Mouse (Mus musculus) gastrocnemius, postnatal 25 days (tissue): ENCODE results near the gene Cdhr4. TPM values are rescaled to one million over a fixed set of nuclear protein-coding genes. Genes with fewer than 3 reads are reported as not detected.
"Not testable (repeated sequence)": the region's sequence is repeated elsewhere in the genome, so short reads cannot be mapped to it uniquely, and the experiment has no call there.

Experiments used
- DNase-seq: peaks from one replicate; pipeline ENCODE4 v3.0.0; 2022
- total RNA-seq, 2 experiments: library from RNA; stranded (reverse); gene quantifications; 1 replicate in 1 of 2; 2 replicates in 1 of 2; pipeline ENCODE4 v1.2.3; 2021

The Cdhr4 gene
- total RNA-seq, 2 experiments from 2014 or later, result 0.43 to 0.48 TPM

DNA sequence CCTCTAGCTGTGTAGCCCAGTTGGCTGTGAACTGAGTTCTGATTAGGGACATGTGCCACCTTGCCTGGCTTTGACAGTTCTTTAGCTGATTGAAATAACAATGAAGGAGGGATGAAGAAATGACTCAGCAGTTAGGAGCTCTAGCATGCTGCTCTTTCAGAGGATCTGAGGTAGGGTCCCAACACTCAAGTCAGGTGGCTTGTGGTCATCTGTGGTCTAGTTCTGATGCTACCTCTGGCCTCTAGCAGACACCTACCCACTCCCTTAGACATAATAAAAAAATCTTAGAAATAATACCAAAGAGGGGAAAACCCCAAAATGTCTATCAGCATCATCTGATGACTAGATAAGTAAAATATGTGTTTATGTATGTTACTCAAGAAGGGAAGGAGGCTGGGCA is 18.1 kb downstream of the Cdhr4 start:
- DNase-seq, result no peak

DNA sequence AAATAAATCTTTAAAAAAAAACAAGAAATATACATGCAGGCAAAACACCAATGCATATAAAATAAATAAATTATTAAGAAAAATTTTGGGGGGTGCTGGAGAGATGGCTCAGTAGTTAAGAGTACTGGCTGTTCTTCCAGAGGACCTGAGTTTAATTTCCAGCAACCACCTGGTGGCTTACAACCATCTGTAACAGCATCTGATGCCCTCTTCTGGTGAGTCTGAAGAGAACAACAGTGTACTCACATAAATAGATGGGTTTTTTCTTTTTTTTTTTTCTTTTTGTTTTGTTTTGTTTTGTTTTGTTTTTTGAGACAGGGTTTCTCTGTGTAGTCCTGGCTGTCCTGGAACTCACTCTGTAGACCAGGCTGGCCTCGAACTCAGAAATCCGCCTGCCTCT is 21.3 kb downstream of the Cdhr4 start:
- DNase-seq, result not testable (repeated sequence)

GRCm38 (mm10) chr9:108017127-108017526 is 24.8 kb downstream of the Cdhr4 start:
- no peak for DNase-seq

- no peak for DNase-seq
These were observed 28.4 kb downstream of the Cdhr4 start for GRCm38 (mm10) chr9:108020741-108021140.

DNA sequence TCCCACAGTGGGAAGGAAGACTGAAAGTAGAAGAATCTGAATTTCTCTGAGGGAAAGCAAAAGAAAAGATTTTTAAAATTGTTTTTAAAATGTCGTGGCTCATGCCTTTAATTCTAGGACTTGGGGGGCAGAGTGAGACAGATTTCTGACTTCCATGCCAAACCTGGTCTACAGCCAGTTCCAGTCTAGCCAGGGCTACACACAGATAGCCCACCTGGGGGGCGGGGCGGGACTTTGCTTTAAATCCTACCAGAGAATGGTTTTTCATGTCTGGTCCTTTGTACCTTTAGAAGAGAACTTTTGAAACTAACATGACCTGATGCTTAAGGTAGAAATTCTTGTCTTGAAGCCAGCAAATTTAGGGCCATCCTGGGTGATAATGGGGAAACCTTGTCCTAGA is 30.9 kb downstream of the Cdhr4 start:
- DNase-seq, result no peak

- no peak for DNase-seq
These were observed 34.3 kb downstream of the Cdhr4 start for GRCm38 (mm10) chr9:108026584-108026983.

GRCm38 (mm10) chr9:108027867-108028266 is 35.6 kb downstream of the Cdhr4 start:
- no peak for DNase-seq

DNA sequence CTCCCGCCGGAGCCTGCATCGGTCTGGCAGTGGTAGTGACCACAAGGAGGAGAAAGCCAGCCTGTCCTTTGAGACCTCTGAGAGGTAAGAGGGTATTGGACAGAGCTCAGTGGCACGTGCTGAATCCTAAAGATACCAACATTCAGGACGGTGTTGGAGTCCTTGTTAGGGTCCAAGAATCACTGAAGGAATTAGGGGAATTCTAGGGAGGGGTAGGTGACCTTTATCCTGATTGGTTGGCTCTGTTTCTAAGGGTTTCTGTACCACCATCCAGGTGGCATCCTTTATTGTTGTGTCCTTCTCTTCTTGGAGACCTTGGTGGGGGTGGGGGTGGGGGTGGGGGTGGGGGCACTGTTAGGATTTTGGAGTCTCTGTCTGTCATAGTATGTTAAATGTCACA is 39.8 kb downstream of the Cdhr4 start:
- DNase-seq, result no peak

GRCm38 (mm10) chr9:108035331-108036156 is 43.2 kb downstream of the Cdhr4 start:
- no peak for DNase-seq

GRCm38 (mm10) chr9:108044751-108045492 is 52.6 kb downstream of the Cdhr4 start:
- DNase-seq, result no peak

GRCm38 (mm10) chr9:108046582-108046981 is 54.3 kb downstream of the Cdhr4 start:
- DNase-seq, result peak; percentile 25

DNA sequence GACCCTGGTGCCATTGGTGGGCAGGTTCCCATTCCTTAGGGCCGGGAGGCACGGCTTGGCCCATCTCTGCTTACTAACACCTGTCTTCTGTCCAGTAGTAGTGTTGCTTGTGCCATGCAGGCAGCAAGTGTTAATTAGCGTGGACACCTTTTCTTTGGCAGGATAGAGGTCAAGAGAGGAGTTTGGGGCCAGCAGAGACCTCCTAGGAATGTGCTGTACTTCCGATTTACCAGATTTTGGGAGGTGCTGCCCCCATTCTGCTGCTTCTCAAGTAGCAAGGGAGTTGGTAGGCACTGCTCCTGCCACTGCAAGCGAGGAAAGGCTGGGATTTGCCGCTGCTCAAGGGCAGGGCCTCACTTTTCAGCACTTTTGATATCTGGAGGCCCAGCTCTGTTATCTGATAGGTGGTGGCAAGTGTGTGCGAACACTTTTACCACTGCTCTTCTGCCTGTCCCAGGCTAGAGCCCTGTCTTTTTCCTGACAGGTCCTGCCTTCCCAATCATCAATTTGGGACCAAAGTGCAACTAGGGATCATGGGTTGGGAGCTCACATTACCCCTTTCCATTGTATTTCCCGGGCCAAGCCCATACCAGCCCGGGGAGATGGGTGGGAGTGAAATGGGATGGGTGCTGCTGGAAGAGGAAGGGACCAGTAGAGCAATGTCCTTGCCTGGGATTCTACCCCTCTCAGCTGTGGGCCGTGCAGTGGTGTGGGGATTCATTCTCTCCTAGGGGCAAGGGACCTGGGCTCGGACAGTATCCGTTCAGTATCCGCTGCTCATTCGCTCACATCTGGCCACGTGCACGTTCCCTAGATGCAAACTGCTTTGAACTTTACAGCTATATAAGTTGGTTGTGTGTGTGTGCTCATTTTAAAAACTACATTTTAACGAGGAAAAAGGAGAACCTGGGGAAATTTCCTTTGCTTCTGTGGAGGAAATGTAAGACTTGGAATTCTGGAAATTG is 55.6 kb downstream of the Cdhr4 start:
- peak; percentile 5 for DNase-seq

DNA sequence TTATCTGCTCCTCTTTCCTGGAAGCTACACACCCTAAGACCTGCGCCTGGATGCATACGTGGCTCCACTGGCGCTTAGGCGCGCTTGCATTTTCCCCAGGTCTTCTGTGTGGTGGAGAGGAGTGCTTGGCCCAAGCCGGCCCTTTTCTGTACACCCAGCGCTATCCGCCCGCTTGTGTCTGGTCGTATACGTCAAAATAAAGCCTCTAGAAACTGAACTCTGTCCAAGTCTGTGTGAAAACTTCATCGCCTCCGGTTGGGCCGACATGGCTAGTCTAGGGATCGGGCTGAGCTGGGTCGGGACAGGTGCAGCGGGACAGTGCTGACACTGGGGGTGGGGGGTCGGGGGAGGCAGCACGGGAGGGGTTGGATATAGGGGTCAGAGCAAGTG is 56.3 kb downstream of the Cdhr4 start:
- no peak for DNase-seq

GRCm38 (mm10) chr9:108049016-108049455 is 56.7 kb downstream of the Cdhr4 start, which contains the start of gene Gmppb:
Gmppb (plus strand) TSS chr9:108049242.
- peak; percentile 97 for DNase-seq

Other genes starting within 250 kb of the Cdhr4 start
- 10 to 100 TPM; 35.3 to 36.6 TPM for gene Rbm5, start 221.5 kb upstream of the Cdhr4 start, total RNA-seq
- gene Rbm6, start 119.3 kb upstream of the Cdhr4 start, total RNA-seq, result 10 to 100 TPM; 18.3 to 20.7 TPM
- 1 to 10 TPM; 8.3 to 9.6 TPM for gene Mon1a, start 104.3 kb upstream of the Cdhr4 start, total RNA-seq
- 1 to 10 TPM; 1.3 to 2.1 TPM for gene Mst1r, start 85.6 kb upstream of the Cdhr4 start, total RNA-seq
- gene Actl11, start 64.0 kb upstream of the Cdhr4 start, total RNA-seq, result not detected
- under 1 TPM; 0.18 to 0.38 TPM for gene Camkv, start 56.8 kb upstream of the Cdhr4 start, total RNA-seq
- under 1 TPM; 0.46 to 0.88 TPM for gene Traip, start 42.4 kb upstream of the Cdhr4 start, total RNA-seq
- 1 to 10 TPM; 2.4 to 2.8 TPM for gene Uba7, start 17.0 kb upstream of the Cdhr4 start, total RNA-seq
- not detected for gene Gm20661, start 9.4 kb upstream of the Cdhr4 start, total RNA-seq
- 1 to 10 TPM; 2.8 to 3.1 TPM for gene Inka1, start 6.6 kb upstream of the Cdhr4 start, total RNA-seq
- gene Gm20662, start 3.9 kb downstream of the Cdhr4 start, total RNA-seq, result not detected
- gene Ip6k1, start 10.0 kb downstream of the Cdhr4 start, total RNA-seq, result 10 to 100 TPM; 21.0 to 23.3 TPM
- gene Gmppb, start 56.7 kb downstream of the Cdhr4 start, total RNA-seq, result 1 to 10 TPM; 6.0 to 6.2 TPM
- gene Amigo3, start 60.7 kb downstream of the Cdhr4 start, total RNA-seq, result 1 to 10 TPM; 1.9 to 2.4 TPM
- gene Mst1, start 87.9 kb downstream of the Cdhr4 start, total RNA-seq, result not detected
- 100 to 1,000 TPM; 163 to 169 TPM for gene Rnf123, start 90.8 kb downstream of the Cdhr4 start, total RNA-seq
- 10 to 100 TPM; 32.9 to 34.4 TPM for gene Apeh, start 102.1 kb downstream of the Cdhr4 start, total RNA-seq
- gene Bsn, start 197.9 kb downstream of the Cdhr4 start, total RNA-seq, result under 1 TPM; 0.05 to 0.08 TPM